Mouse (Mus musculus) heart, postnatal 0 days (tissue): ENCODE measurements around the gene Jpt2. TPM values are rescaled to one million over a fixed set of nuclear protein-coding genes. Genes with fewer than 3 reads are reported as not detected.
A peak's percentile ranks its signal among the peaks of the same experiment; 100 is the strongest.

ENCODE experiments used
- ATAC-seq: fragments of 200-750 bp; cut with Nextera tagmentation; 2 replicates; pipeline ENCODE4 v1.8.0; 2017; ENCODE audit warnings: low read depth, moderate number of reproducible peaks, moderate library complexity; ENCODE audit not compliant: insufficient read depth
- DNase-seq: peaks from one replicate; pipeline ENCODE4 v3.0.0-alpha.2; 2016; ENCODE audit warnings: low spot score
- H3K27ac ChIP-seq: fragments of 300-500 bp; sonication (generic); 2 replicates; pipeline ENCODE4 v1.5.1; 2014; ENCODE audit warnings: low read depth, mild to moderate bottlenecking
- H3K27me3 ChIP-seq: fragments of 300-500 bp; sonication (generic); 2 replicates; pipeline ENCODE4 v1.6.1; 2014; ENCODE audit warnings: low read length, mixed read lengths; ENCODE audit not compliant: control insufficient read depth, insufficient read depth
- H3K36me3 ChIP-seq: fragments of 300-500 bp; sonication (generic); replicated peaks from 2 replicates; pipeline ENCODE4 v1.6.1; 2014; ENCODE audit warnings: low read length, mixed read lengths; ENCODE audit not compliant: control insufficient read depth, insufficient read depth
- H3K4me1 ChIP-seq: fragments of 300-500 bp; sonication (generic); 2 replicates; pipeline ENCODE4 v1.6.1; 2014; ENCODE audit warnings: antibody characterized with exemption; ENCODE audit not compliant: control insufficient read depth, insufficient read depth
- H3K4me2 ChIP-seq: fragments of 300-500 bp; sonication (generic); 2 replicates; pipeline ENCODE4 v1.6.1; 2014; ENCODE audit warnings: low read depth, mild to moderate bottlenecking, low read length, moderate library complexity
- H3K4me3 ChIP-seq: fragments of 300-500 bp; sonication (generic); 2 replicates; pipeline ENCODE4 v1.5.1; 2014; ENCODE audit warnings: low read depth, low read length
- H3K9ac ChIP-seq: fragments of 300-500 bp; sonication (generic); replicated peaks from 2 replicates; pipeline ENCODE4 v1.6.1; 2014; ENCODE audit warnings: low read depth, low read length, mixed read lengths
- H3K9me3 ChIP-seq: fragments of 300-500 bp; sonication (generic); replicated peaks from 2 replicates; pipeline ENCODE4 v1.6.1; 2016; ENCODE audit warnings: low read length; ENCODE audit not compliant: control insufficient read depth
- CTCF ChIP-seq: IDR thresholded peaks from 2 replicates; pipeline ENCODE4 v1.5.1; 2016; ENCODE audit warnings: antibody characterized with exemption, control low read depth, low read depth
- EP300 ChIP-seq: IDR thresholded peaks from 2 replicates; pipeline ENCODE4 v1.6.1; 2016; ENCODE audit warnings: antibody characterized with exemption, low read depth
- WGBS: fragments of 180-500 bp; shearing (Covaris S2); extraction: QIAGEN DNeasy Blood & Tissue Kit; methylation state at CpG from one replicate; pipeline ENCODE4 v1.1.7; 2014; 5-methylcytosine and 5-hydroxymethylcytosine counted together
- polyA plus RNA-seq: library from polyadenylated mRNA; unstranded; fragments of >200 nt; fragmentation: Nextera tagmentation; extraction: Ambion mirVana; gene quantifications from 2 replicates; pipeline ENCODE4 v1.2.1, GENCODE M21; 2015
- total RNA-seq: library from RNA; depleted of rRNA; stranded (reverse); fragments of >200 nt; gene quantifications from 2 replicates; pipeline ENCODE4 v1.2.3, GENCODE M21; 2014; ENCODE audit warnings: low replicate concordance; rRNA removed

The Jpt2 gene
- total RNA-seq (22.4 and 46.5 TPM in 2 replicates), polyA plus RNA-seq (21.2 and 24.4 TPM in 2 replicates)

- Histone ChIP-seq H3K36me3 (peaks cover 45% of the 10 kb centered on the region), H3K27me3 (no peaks in the 10 kb centered on the region), H3K27ac (peak within 1 kb of the TSS; percentile 40; the same call in 1 of the 2 replicates), H3K4me2 (peak within 1 kb of the TSS; percentile 89), H3K9ac (peak within 1 kb of the TSS; percentile 57), H3K4me3 (peak within 1 kb of the TSS; percentile 69), H3K4me1 (peaks cover 9% of the 10 kb centered on the region; the same call in 1 of the 2 replicates), H3K9me3 (no peaks in the 10 kb centered on the region)
- DNase-seq (peak; percentile 96), ATAC-seq (peak; percentile 100)
- TF ChIP-seq CTCF (peak; percentile 44), EP300 (no peak; the same call in 1 of the 2 replicates)
- WGBS, result under 1% methylated on average over 44 of the region's 59 CpGs
Observed at GRCm38 (mm10) chr17:24960135-24960851, at the start of gene Jpt2. TSS of gene Jpt2 (minus strand) at chr17:24960689.

- no peak overlapping the region for H3K9ac ChIP-seq
- no peaks in the 10 kb centered on the region for H3K27me3 ChIP-seq
- H3K27ac ChIP-seq, result no peak overlapping the region
- no peak overlapping the region for H3K4me3 ChIP-seq
- DNase-seq, result no peak
- no peaks in the 10 kb centered on the region for H3K9me3 ChIP-seq
- ATAC-seq, result no peak
- no peak overlapping the region for H3K4me2 ChIP-seq
- H3K4me1 ChIP-seq, result 0 out of 2 replicates have a peak, but pooled peaks cover under 1% of the 10 kb centered on the region
- TF ChIP-seq CTCF (no peak), EP300 (no peak)
- H3K36me3 ChIP-seq, result peaks cover 52% of the 10 kb centered on the region
Observed at GRCm38 (mm10) chr17:25007480-25007879, 47.0 kb upstream of the Jpt2 start.

GRCm38 (mm10) chr17:25005102-25005501 is 44.6 kb upstream of the Jpt2 start:
- Histone ChIP-seq H3K36me3 (peaks cover 49% of the 10 kb centered on the region), H3K27ac (no peak overlapping the region), H3K4me1 (no peaks in the 10 kb centered on the region), H3K27me3 (no peaks in the 10 kb centered on the region), H3K9me3 (no peaks in the 10 kb centered on the region), H3K9ac (no peak overlapping the region), H3K4me2 (no peak overlapping the region), H3K4me3 (no peak overlapping the region)
- no peak for TF ChIP-seq EP300
- no peak for TF ChIP-seq CTCF
- ATAC-seq (no peak), DNase-seq (no peak)
- WGBS, result 94% methylated on average over 3 of the region's 3 CpGs

GRCm38 (mm10) chr17:24994721-24995120 is 34.2 kb upstream of the Jpt2 start:
- Histone ChIP-seq H3K27ac (no peak overlapping the region), H3K9me3 (no peaks in the 10 kb centered on the region), H3K4me1 (no peaks in the 10 kb centered on the region), H3K4me3 (no peak overlapping the region), H3K9ac (no peak overlapping the region), H3K4me2 (no peak overlapping the region), H3K36me3 (peaks cover 95% of the 10 kb centered on the region), H3K27me3 (no peaks in the 10 kb centered on the region)
- DNase-seq, result no peak
- TF ChIP-seq EP300 (no peak), CTCF (no peak)
- WGBS, result 79% methylated on average over 6 of the region's 6 CpGs
- no peak for ATAC-seq

- H3K4me2 ChIP-seq, result no peak overlapping the region
- DNase-seq (no peak), ATAC-seq (no peak)
- H3K36me3 ChIP-seq, result peaks cover 91% of the 10 kb centered on the region
- TF ChIP-seq EP300 (no peak), CTCF (no peak)
- H3K4me3 ChIP-seq, result no peak overlapping the region
- no peak overlapping the region for H3K9ac ChIP-seq
- 93% methylated on average over 6 of the region's 6 CpGs for WGBS
- H3K9me3 ChIP-seq, result no peaks in the 10 kb centered on the region
- no peak overlapping the region for H3K27ac ChIP-seq
- no peaks in the 10 kb centered on the region for H3K4me1 ChIP-seq
- H3K27me3 ChIP-seq, result no peaks in the 10 kb centered on the region
Observed at GRCm38 (mm10) chr17:24987221-24987620, 26.7 kb upstream of the Jpt2 start.
